Mouse (Mus musculus) embryonic fibroblast, embryonic 13.5 days (primary cell): Measurements from ENCODE around the gene Fam219a.

ENCODE experiments used
- CTCF ChIP-seq: IDR thresholded peaks from 2 replicates; pipeline ENCODE4 v1.5.1; 2011; ENCODE audit warnings: mild to moderate bottlenecking, control low read depth, low read length, moderate library complexity, borderline replicate concordance; ENCODE audit not compliant: insufficient read depth
- POLR2A ChIP-seq: IDR thresholded peaks from 2 replicates; pipeline ENCODE4 v1.6.1; 2011; ENCODE audit warnings: low read depth, mild to moderate bottlenecking, control low read depth, low read length, moderate library complexity

GRCm38 (mm10) chr4:41470684-41471383, 98.5 kb downstream of the Fam219a start:
- TF ChIP-seq CTCF (no peak), POLR2A (no peak)
